Mouse (Mus musculus) liver, adult 2 months (tissue): ENCODE data around the gene Spon2. TPM values are rescaled to one million over a fixed set of nuclear protein-coding genes. Genes with fewer than 3 reads are reported as not detected.

Source experiments
- DNase-seq: peaks from one replicate; pipeline ENCODE4 v3.0.0-alpha.2; 2011; ENCODE audit warnings: low read depth, low spot score; ENCODE audit errors: extremely low read depth
- H3K27ac ChIP-seq: fragments of 200-500 bp; replicated peaks from 2 replicates; pipeline ENCODE4 v1.5.1; 2012; ENCODE audit warnings: low read depth, mild to moderate bottlenecking, control low read depth, inconsistent platforms, low read length; ENCODE audit not compliant: insufficient read depth
- H3K27me3 ChIP-seq: fragments of 200-500 bp; 2 replicates; pipeline ENCODE4 v1.6.1; 2012; ENCODE audit warnings: mild to moderate bottlenecking, moderate library complexity, low read length, inconsistent platforms; ENCODE audit not compliant: control insufficient read depth, insufficient read depth
- H3K36me3 ChIP-seq: fragments of 200-500 bp; 2 replicates; pipeline ENCODE4 v1.6.1; 2012; ENCODE audit warnings: low read length, inconsistent platforms; ENCODE audit not compliant: control insufficient read depth, insufficient read depth
- H3K4me1 ChIP-seq: fragments of 200-500 bp; 2 replicates; pipeline ENCODE4 v1.6.1; 2011; ENCODE audit warnings: low read length; ENCODE audit not compliant: control insufficient read depth, insufficient read depth
- H3K4me3 ChIP-seq: fragments of 200-500 bp; 2 replicates; pipeline ENCODE4 v1.5.1; 2011; ENCODE audit warnings: low read depth, mild to moderate bottlenecking, control low read depth, low read length, moderate library complexity; ENCODE audit not compliant: insufficient read depth
- H3K79me2 ChIP-seq: fragments of 200-500 bp; 2 replicates; pipeline ENCODE4 v1.6.1; 2012; ENCODE audit warnings: inconsistent platforms, mild to moderate bottlenecking, low read length, moderate library complexity; ENCODE audit not compliant: control insufficient read depth, insufficient read depth
- H3K9ac ChIP-seq: fragments of 200-500 bp; 2 replicates; pipeline ENCODE4 v1.6.1; 2012; ENCODE audit warnings: low read depth, mild to moderate bottlenecking, control low read depth, inconsistent platforms, low read length
- CTCF ChIP-seq: fragments of 200-500 bp; IDR thresholded peaks from 2 replicates; pipeline ENCODE4 v1.5.1; 2011; ENCODE audit warnings: low read depth, low read length, control low read depth
- POLR2A ChIP-seq: fragments of 200-500 bp; IDR thresholded peaks from 2 replicates; pipeline ENCODE4 v1.6.1; 2011; ENCODE audit warnings: low read length, control low read depth; ENCODE audit not compliant: insufficient read depth; ENCODE audit errors: extremely low read depth
- WGBS: fragments of 180-500 bp; shearing (Covaris S2); methylation state at CpG from one replicate; pipeline ENCODE4 v1.1.7; 2018; 5-methylcytosine and 5-hydroxymethylcytosine counted together
- polyA plus RNA-seq: library from polyadenylated mRNA; depleted of rRNA; stranded (reverse); fragments of >200 nt; gene quantifications from 2 replicates; pipeline ENCODE4 v1.2.3, GENCODE M21; 2012
- total RNA-seq: library from RNA; depleted of rRNA; stranded (reverse); fragments of >200 nt; gene quantifications from 2 replicates; pipeline ENCODE4 v1.2.3, GENCODE M21; 2014

Spon2 gene
- total and polyA plus RNA-seq, 2 experiments, result 1.2 to 11.1 TPM

DNA sequence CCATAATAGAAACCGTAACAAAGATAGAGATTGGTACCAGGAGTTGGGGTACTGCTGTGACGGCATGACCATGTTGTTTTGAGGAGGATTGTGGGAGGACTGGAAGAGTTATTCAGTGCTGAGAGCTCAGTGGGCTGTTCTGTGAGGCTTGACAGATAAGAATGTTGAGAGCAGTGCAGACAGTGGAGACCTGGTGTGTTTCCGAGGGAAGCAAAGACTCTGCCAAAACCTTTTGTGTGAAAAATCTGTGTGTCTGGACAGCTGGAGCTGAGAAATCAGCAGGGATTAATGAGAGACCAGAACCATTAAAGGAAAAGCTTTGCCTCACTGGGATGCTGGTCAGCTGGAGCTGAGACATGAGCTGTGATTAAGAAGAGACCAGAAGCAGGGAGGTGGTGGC, 21.7 kb upstream of the Spon2 start:
- DNase-seq, result no peak

DNA sequence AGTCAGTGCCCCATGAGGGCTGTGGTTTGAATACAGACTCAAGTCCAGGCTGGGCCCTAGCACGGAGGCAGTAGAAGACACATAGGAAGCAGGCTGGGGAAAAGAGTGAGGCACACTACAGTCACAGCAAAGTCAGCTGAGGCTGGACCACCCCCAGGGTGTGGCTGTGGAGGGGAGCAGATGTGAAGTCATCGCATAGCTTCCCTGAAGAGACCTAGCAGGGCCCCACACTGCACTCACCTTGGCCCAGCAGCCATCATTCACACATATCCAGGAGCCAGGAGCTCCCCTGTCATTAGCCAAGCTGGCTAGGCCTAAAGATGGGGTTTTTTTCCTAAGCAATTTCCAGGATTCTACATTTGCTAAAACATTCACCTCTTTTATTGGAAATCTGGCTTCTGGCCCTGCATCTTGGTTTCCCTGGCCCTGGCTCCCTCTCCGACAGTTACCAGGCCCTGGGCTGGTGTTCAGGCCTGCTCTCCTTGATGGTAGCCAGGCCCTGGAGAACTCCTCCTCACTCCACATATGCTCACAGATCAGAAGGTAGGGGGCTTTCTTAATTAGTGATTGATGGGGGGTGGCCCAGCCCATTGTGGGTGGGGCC, 21.0 kb upstream of the Spon2 start:
- no peaks in the 10 kb centered on the region for H3K27me3 ChIP-seq
- H3K36me3 ChIP-seq, result no peaks in the 10 kb centered on the region
- WGBS, result 96% methylated on average over 3 of the region's 3 CpGs
- no peaks in the 10 kb centered on the region for H3K79me2 ChIP-seq
- no peaks in the 10 kb centered on the region for H3K4me1 ChIP-seq
- DNase-seq, result no peak
- no peak overlapping the region for H3K4me3 ChIP-seq
- H3K27ac ChIP-seq, result no peak overlapping the region
- no peak overlapping the region for H3K9ac ChIP-seq
- no peak for TF ChIP-seq CTCF
- no peak for TF ChIP-seq POLR2A

More for the DNA sequence above, 21.7 kb upstream of the Spon2 start:
- no peak overlapping the region for H3K4me3 ChIP-seq
- WGBS, result 76% methylated on average over 3 of the region's 3 CpGs
- H3K4me1 ChIP-seq, result no peaks in the 10 kb centered on the region; the same call in 1 of the 2 replicates
- no peaks in the 10 kb centered on the region for H3K79me2 ChIP-seq
- no peak overlapping the region for H3K9ac ChIP-seq
- no peak for TF ChIP-seq CTCF
- TF ChIP-seq POLR2A, result no peak
- H3K27ac ChIP-seq, result no peak overlapping the region
- no peaks in the 10 kb centered on the region for H3K27me3 ChIP-seq
- H3K36me3 ChIP-seq, result no peaks in the 10 kb centered on the region

- no peak overlapping the region for H3K9ac ChIP-seq
- no peaks in the 10 kb centered on the region for H3K4me1 ChIP-seq
- WGBS, result 83% methylated on average over 3 of the region's 3 CpGs
- H3K27ac ChIP-seq, result no peak overlapping the region
- no peak for DNase-seq
- H3K36me3 ChIP-seq, result no peaks in the 10 kb centered on the region
- no peaks in the 10 kb centered on the region for H3K27me3 ChIP-seq
- no peak for TF ChIP-seq POLR2A
- TF ChIP-seq CTCF, result no peak
- H3K79me2 ChIP-seq, result no peaks in the 10 kb centered on the region
- H3K4me3 ChIP-seq, result no peak overlapping the region
Observed at GRCm38 (mm10) chr5:33238256-33238645, 20.0 kb upstream of the Spon2 start.

GRCm38 (mm10) chr5:33237600-33238255, 19.5 kb upstream of the Spon2 start:
- TF ChIP-seq CTCF, result no peak
- TF ChIP-seq POLR2A, result no peak
- Histone ChIP-seq H3K79me2 (no peaks in the 10 kb centered on the region), H3K27ac (no peak overlapping the region), H3K4me3 (no peak overlapping the region), H3K27me3 (no peaks in the 10 kb centered on the region), H3K9ac (no peak overlapping the region), H3K4me1 (no peaks in the 10 kb centered on the region), H3K36me3 (no peaks in the 10 kb centered on the region)
- DNase-seq, result no peak
- 89% methylated on average over 11 of the region's 11 CpGs for WGBS

DNA sequence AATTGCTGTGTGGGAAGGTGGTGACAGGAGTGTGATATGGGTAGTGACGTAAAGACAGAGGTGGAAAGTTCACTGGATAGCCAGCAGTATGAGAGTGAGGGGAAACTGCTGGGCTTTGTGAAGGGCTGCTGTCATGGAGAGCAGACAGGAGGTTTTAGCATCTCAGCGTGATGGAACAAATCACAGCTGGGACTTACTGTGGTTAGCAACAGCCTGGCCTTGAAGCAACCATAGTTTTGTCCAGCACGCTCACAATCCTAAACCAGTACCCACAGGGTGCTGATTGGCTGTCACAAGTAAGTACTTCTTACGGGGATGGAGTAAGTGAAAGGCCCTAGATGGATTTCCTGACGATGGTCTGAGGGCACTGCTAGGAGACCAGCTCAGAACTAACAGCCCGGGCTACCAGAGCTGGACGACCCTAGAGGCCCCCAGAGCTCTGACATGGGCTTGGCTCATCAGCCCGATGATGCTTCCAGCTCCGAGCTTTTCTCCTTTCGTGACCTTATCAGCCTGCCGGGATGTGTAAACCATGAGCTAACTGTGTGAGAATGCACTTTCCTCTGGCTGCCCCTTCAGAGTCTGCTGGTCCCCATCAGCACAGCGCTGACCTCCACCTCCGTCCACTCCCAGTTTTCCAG, 16.3 kb upstream of the Spon2 start:
- H3K4me1 ChIP-seq, result no peaks in the 10 kb centered on the region
- H3K36me3 ChIP-seq, result no peaks in the 10 kb centered on the region
- no peak for DNase-seq
- WGBS, result 52% methylated on average over 13 of the region's 13 CpGs
- no peak overlapping the region for H3K27ac ChIP-seq
- H3K9ac ChIP-seq, result no peak overlapping the region
- no peak overlapping the region for H3K4me3 ChIP-seq
- TF ChIP-seq CTCF (no peak), POLR2A (no peak)
- no peaks in the 10 kb centered on the region for H3K79me2 ChIP-seq
- H3K27me3 ChIP-seq, result no peaks in the 10 kb centered on the region

DNA sequence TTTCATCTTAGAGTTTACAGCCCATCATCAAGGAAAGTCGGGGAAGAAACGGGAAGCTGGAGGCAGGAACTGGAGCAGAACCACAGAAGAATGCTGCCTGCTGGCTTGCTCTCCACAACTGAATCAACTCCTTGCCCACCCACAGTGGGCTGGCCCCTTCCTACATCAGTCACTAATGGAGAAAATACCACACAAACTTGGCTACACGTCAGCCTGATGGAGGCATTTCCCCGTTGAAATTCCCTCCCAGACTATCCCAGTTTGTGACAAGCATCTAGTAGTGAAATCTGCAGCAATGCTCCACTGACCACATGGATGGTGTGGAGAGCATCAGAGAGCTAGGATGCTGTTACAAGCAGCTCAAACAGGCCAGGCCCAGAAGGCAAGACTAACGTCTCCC, 14.5 kb upstream of the Spon2 start:
- Histone ChIP-seq H3K79me2 (no peaks in the 10 kb centered on the region), H3K4me3 (no peak overlapping the region), H3K36me3 (no peaks in the 10 kb centered on the region), H3K4me1 (peaks cover 1% of the 10 kb centered on the region; the same call in 1 of the 2 replicates), H3K9ac (no peak overlapping the region), H3K27ac (no peak overlapping the region), H3K27me3 (no peaks in the 10 kb centered on the region)
- no peak for TF ChIP-seq POLR2A
- no peak for TF ChIP-seq CTCF
- no peak for DNase-seq
- WGBS, result 89% methylated on average over 5 of the region's 5 CpGs
